In the genomic region with DNA sequence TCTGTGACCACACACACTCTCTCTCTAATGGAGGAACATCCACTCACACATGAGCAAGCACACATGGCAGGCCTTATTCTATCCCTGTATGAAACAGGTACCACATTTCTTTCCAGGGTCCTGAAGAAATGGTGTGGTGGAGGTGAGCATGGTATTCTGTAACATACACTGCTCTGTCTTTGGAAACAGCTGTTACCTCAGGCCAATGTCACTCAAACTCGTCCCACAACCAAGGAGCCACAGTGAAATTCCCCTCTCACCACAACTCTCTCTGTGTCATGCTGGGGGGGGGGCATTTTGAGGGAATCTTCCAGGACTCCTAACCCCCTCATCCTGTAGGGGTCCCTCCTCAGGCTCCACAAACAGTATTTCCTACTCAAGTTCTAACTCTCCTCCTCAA, we compare ENCODE assay signal across 24 mouse cellular contexts. TPM values are rescaled to one million over a fixed set of nuclear protein-coding genes. Genes with fewer than 3 reads are reported as not detected.
DNase-seq lines count a peak whose midpoint lies in the region; ATAC-seq and TF ChIP-seq lines count a peak whose summit lies in the region.
"Had no signal": no experiment of that assay in that cellular context is flagged by ENCODE, and none has a peak within 500 bp of the region (broad histone marks: within the 10 kb centered on the region; RNA-seq: fewer than 3 reads in every experiment).

No protein-coding gene starts in this region.

- H3K9ac ChIP-seq in CH12.LX (ENCODE audit: insufficient read depth, low read depth) = no peak overlapping the region

- H3K9me3 ChIP-seq in CH12.LX (replicated peaks; ENCODE audit: low read length) = no peaks in the 10 kb centered on the region
- H3K9me3 ChIP-seq: G1E had no signal

- H3K4me3 ChIP-seq in C2C12 (ENCODE audit: insufficient read depth, poor library complexity, severe bottlenecking) = no peak overlapping the region
- H3K4me3 ChIP-seq in CH12.LX (replicated peaks in 1 of 3; ENCODE audit: low read depth in 2 of 3, low read length in 2 of 3, poor library complexity in 1 of 3) = no peak overlapping the region
- no peak overlapping the region for H3K4me3 ChIP-seq in myocyte

- no peak overlapping the region for H3ac ChIP-seq in C2C12 (ENCODE audit: control insufficient read depth, insufficient read length, low read depth)
- no peak overlapping the region for H3ac ChIP-seq in myocyte (ENCODE audit: control insufficient read depth, insufficient read length)

- TF ChIP-seq CTCF in C2C12 (IDR thresholded peaks at IDR 0.05; ENCODE audit: control insufficient read depth, insufficient read depth, insufficient read length) (no peak), CH12.LX (conservative IDR thresholded peaks at IDR 0.05 in 1 of 2, IDR thresholded peaks at IDR 0.05 in 1 of 2; ENCODE audit: low read depth in 2 of 2, low read length in 2 of 2) (no peak)

- no peaks in the 10 kb centered on the region for H3K79me3 ChIP-seq in C2C12 (ENCODE audit: low read depth)

- no peak; the same call in 1 of the 2 replicates for TF ChIP-seq EP300 in CH12.LX (IDR thresholded peaks at IDR 0.05; ENCODE audit: low read length)

- peak overlapping the region; percentile 5; the same call in 1 of the 2 replicates for H3K27ac ChIP-seq in CH12.LX (ENCODE audit: insufficient read depth, low read depth)

- dilution Hi-C loops in CH12.LX (cut with MboI; ENCODE audit: extremely low pct_ligation_motif_present, extremely low pct_unique_long_range_greater_than_20kb, low sequenced_read_pairs) = no loop called here

- peaks cover 34 to 80% of the 10 kb centered on the region in 2 experiments for H3K4me1 ChIP-seq in CH12.LX (ENCODE audit: control insufficient read depth in 1 of 2, insufficient read depth in 2 of 2)

- in situ Hi-C loops in CH12.LX (cut with MboI; ENCODE audit: low pct_ligation_motif_present, low pct_unique_long_range_greater_than_20kb, low sequenced_read_pairs) = no loop called here

- DNase-seq in CH12.LX (ENCODE audit: extremely low read depth) = no peak
- no peak for DNase-seq in kidney, adult 11 months
- no peak for DNase-seq in right cerebral cortex, adult 2 months (ENCODE audit: low spot score in 2 of 2)
- DNase-seq: adrenal gland, adult 2 months; adrenal gland, adult 8-10 months; adrenal gland, postnatal 10 days; adrenal gland, postnatal 14 days; adrenal gland, postnatal 25 days; adrenal gland, postnatal 36 days; B cell, adult 2 months; cerebellum, adult 11 months; cerebellum, adult 11-12 months; cerebellum, adult 18-20 months; cerebellum, adult 2 months; cerebellum, adult 8-10 months had no signal

- H3K36me3 ChIP-seq in C2C12 (ENCODE audit: control insufficient read depth, insufficient read depth) (no peaks in the 10 kb centered on the region), CH12.LX (replicated peaks in 1 of 2; ENCODE audit: control insufficient read depth in 1 of 2, insufficient read depth in 1 of 2, low read length in 1 of 2) (peaks cover 0 to 17% of the 10 kb centered on the region in 2 experiments), myocyte (ENCODE audit: control insufficient read depth, insufficient read depth) (no peaks in the 10 kb centered on the region)

- ATAC-seq in granulocyte monocyte progenitor cell, adult 5-6 weeks (replicated peaks; ENCODE audit: poor library complexity, severe bottlenecking) = no peak
- ATAC-seq: activated CD4-positive, CD25-positive, alpha-beta regulatory T cell, adult 4 months; CD4-positive, CD25-positive, alpha-beta regulatory T cell, adult 4 months; Patski had no signal

- TF ChIP-seq POLR2A in CH12.LX (IDR thresholded peaks at IDR 0.05; ENCODE audit: low read depth, low read length) (no peak), myocyte (IDR thresholded peaks at IDR 0.05; ENCODE audit: insufficient read length, low read depth) (no peak)

- H3K79me2 ChIP-seq in C2C12 (ENCODE audit: control insufficient read depth, insufficient read depth) (no peaks in the 10 kb centered on the region), CH12.LX (replicated peaks; ENCODE audit: control insufficient read depth, extremely low read depth, insufficient read depth, poor library complexity, severe bottlenecking) (no peaks in the 10 kb centered on the region), myocyte (ENCODE audit: control insufficient read depth, insufficient read depth) (no peaks in the 10 kb centered on the region)

- TF ChIP-seq RAD21 in CH12.LX (IDR thresholded peaks at IDR 0.05; ENCODE audit: low read depth, low read length) = no peak

- H3K27me3 ChIP-seq in C2C12 (ENCODE audit: control insufficient read depth, insufficient read depth, insufficient read length) = no peaks in the 10 kb centered on the region
- no peaks in the 10 kb centered on the region for H3K27me3 ChIP-seq in CH12.LX (replicated peaks)
- no peaks in the 10 kb centered on the region for H3K27me3 ChIP-seq in myocyte (ENCODE audit: control insufficient read depth, insufficient read depth, insufficient read length)
- H3K27me3 ChIP-seq: Patski had no signal

- no peak overlapping the region for H3K4me2 ChIP-seq in CH12.LX (ENCODE audit: insufficient read depth, low read depth, poor library complexity, severe bottlenecking)
- no peak overlapping the region for H3K4me2 ChIP-seq in myocyte (ENCODE audit: low read depth)

TF ChIP-seq in C2C12, 6 proteins besides CTCF, POLR2A, EP300 and RAD21:
- TF ChIP-seq MYOD1 (IDR thresholded peaks at IDR 0.05; ENCODE audit: control insufficient read depth, insufficient read length, low read depth) (peak; percentile 53), MYOG (IDR thresholded peaks at IDR 0.05; ENCODE audit: control insufficient read depth, extremely low read depth, insufficient read length) (no peak)

TF ChIP-seq in CH12.LX, 34 proteins besides CTCF, POLR2A, EP300 and RAD21 (continues in another document):
- no peak for TF ChIP-seq JUN (IDR thresholded peaks at IDR 0.05; ENCODE audit: insufficient read depth, low read depth, low read length)
- TF ChIP-seq ETS1 (conservative IDR thresholded peaks at IDR 0.05; ENCODE audit: low read depth, low read length) = peak; percentile 61
- no peak for TF ChIP-seq SMC3 (IDR thresholded peaks at IDR 0.05; ENCODE audit: low read depth, low read length)
- no peak for TF ChIP-seq MXI1 (IDR thresholded peaks at IDR 0.05; ENCODE audit: low read depth, low read length)
- TF ChIP-seq HCFC1 (IDR thresholded peaks at IDR 0.05; ENCODE audit: low read depth, low read length) = no peak
- no peak for TF ChIP-seq JUND (conservative IDR thresholded peaks at IDR 0.05; ENCODE audit: low read depth, low read length)
- no peak for TF ChIP-seq ZMIZ1 (IDR thresholded peaks at IDR 0.05; ENCODE audit: low read depth, low read length)
- no peak for TF ChIP-seq TCF12 (IDR thresholded peaks at IDR 0.05; ENCODE audit: low read depth, low read length)
- TF ChIP-seq UBTF (IDR thresholded peaks at IDR 0.05; ENCODE audit: low read depth, low read length) = no peak
- TF ChIP-seq MAZ (IDR thresholded peaks at IDR 0.05; ENCODE audit: low read depth, low read length) = no peak
- no peak for TF ChIP-seq MYC (IDR thresholded peaks at IDR 0.05; ENCODE audit: low read depth, low read length)

TF ChIP-seq in myocyte, 11 proteins besides CTCF, POLR2A, EP300 and RAD21:
- TF ChIP-seq MYOD1 (IDR thresholded peaks at IDR 0.05; ENCODE audit: control insufficient read depth in 1 of 3, insufficient read length in 2 of 3, low read depth in 2 of 3) (peak in 2 of 3 experiments; percentile 38 to 77), E2F4 (IDR thresholded peaks at IDR 0.05; ENCODE audit: insufficient read depth) (no peak), REST (IDR thresholded peaks at IDR 0.05; ENCODE audit: insufficient read depth, insufficient read length) (no peak)

RNA-seq across cellular contexts. Expression of a gene that starts 15.3 kb away (rescaled TPM):
- polyA plus RNA-seq in C2C12 (2012; fragmentation: generic; extraction: Trizol) = 2.9 TPM
- 0.63 and 0.68 TPM in 2 replicates for total RNA-seq in CH12.LX (2012; rRNA removed)
- 0.18 TPM in 1 of 2 replicates, not detected in the other for total RNA-seq in CH12.LX (2014; rRNA removed)
- polyA plus RNA-seq in CH12.LX (2012; ENCODE audit: insufficient read length, low read depth) = 1.7 and 1.8 TPM in 2 replicates
- polyA plus RNA-seq in myocyte (2012; fragmentation: generic; extraction: Trizol) = 2.6 TPM
- not detected in 2 replicates for total RNA-seq in granulocyte monocyte progenitor cell, adult 5-6 weeks (2014; fragmentation: Nextera tagmentation)
- not detected in 2 replicates for total RNA-seq in granulocyte monocyte progenitor cell, adult 5-6 weeks (2017)
- polyA plus RNA-seq: G1E had no signal

RNA-seq across cellular contexts. Expression of a gene that starts 20.2 kb away (rescaled TPM):
- polyA plus RNA-seq in C2C12 (2012; fragmentation: generic; extraction: Trizol) = 67.6 TPM
- total RNA-seq in CH12.LX (2012; rRNA removed) = 163 and 169 TPM in 2 replicates
- 152 TPM in 2 replicates for total RNA-seq in CH12.LX (2014; rRNA removed)
- polyA plus RNA-seq in CH12.LX (2012; ENCODE audit: insufficient read length, low read depth) = 162 and 176 TPM in 2 replicates
- 38.8 TPM for polyA plus RNA-seq in myocyte (2012; fragmentation: generic; extraction: Trizol)
- total RNA-seq in granulocyte monocyte progenitor cell, adult 5-6 weeks (2014; fragmentation: Nextera tagmentation) = 45.9 and 48.0 TPM in 2 replicates
- total RNA-seq in granulocyte monocyte progenitor cell, adult 5-6 weeks (2017) = 41.9 and 58.3 TPM in 2 replicates

RNA-seq across cellular contexts. Expression of a gene that starts 36.6 kb away (rescaled TPM):
- not detected for polyA plus RNA-seq in C2C12 (2012; fragmentation: generic; extraction: Trizol)
- 0.08 TPM in 1 of 2 replicates, not detected in the other for total RNA-seq in CH12.LX (2012; rRNA removed)
- total RNA-seq in CH12.LX (2014; rRNA removed) = not detected in 2 replicates
- polyA plus RNA-seq in CH12.LX (2012; ENCODE audit: insufficient read length, low read depth) = 0.14 and 0.17 TPM in 2 replicates
- polyA plus RNA-seq in myocyte (2012; fragmentation: generic; extraction: Trizol) = 21.8 TPM
- total RNA-seq in granulocyte monocyte progenitor cell, adult 5-6 weeks (2014; fragmentation: Nextera tagmentation) = 0.49 TPM in 1 of 2 replicates, not detected in the other
- not detected in 2 replicates for total RNA-seq in granulocyte monocyte progenitor cell, adult 5-6 weeks (2017)
- total RNA-seq: adrenal gland, adult 18-20 months; adrenal gland, adult 2 months; adrenal gland, adult 8-10 months; adrenal gland, postnatal 14 days; adrenal gland, postnatal 25 days; adrenal gland, postnatal 36 days had no signal
- polyA plus RNA-seq: activated CD4-positive, CD25-positive, alpha-beta regulatory T cell, adult 4 months; adrenal gland, adult 2 months; CD4-positive, CD25-positive, alpha-beta regulatory T cell, adult 4 months; Patski had no signal

RNA-seq across cellular contexts. Expression of a gene that starts 47.9 kb away (rescaled TPM):
- polyA plus RNA-seq in C2C12 (2012; fragmentation: generic; extraction: Trizol) = not detected
- total RNA-seq in CH12.LX (2012; rRNA removed) = 32.7 and 39.8 TPM in 2 replicates
- total RNA-seq in CH12.LX (2014; rRNA removed) = 38.8 and 39.1 TPM in 2 replicates
- polyA plus RNA-seq in CH12.LX (2012; ENCODE audit: insufficient read length, low read depth) = 62.3 and 69.6 TPM in 2 replicates
- polyA plus RNA-seq in myocyte (2012; fragmentation: generic; extraction: Trizol) = 0.01 TPM
- total RNA-seq in granulocyte monocyte progenitor cell, adult 5-6 weeks (2014; fragmentation: Nextera tagmentation) = 2.3 TPM in 1 of 2 replicates, not detected in the other
- 0.09 and 0.52 TPM in 2 replicates for total RNA-seq in granulocyte monocyte progenitor cell, adult 5-6 weeks (2017)
- total RNA-seq: MEL had no signal
- polyA plus RNA-seq: G1E had no signal

Comparison
In these comparisons a context has a peak if more than half of its experiments do, and no peak if none do; other contexts are left out.
1. RNA of a gene that starts 36.6 kb away (polyA plus RNA-seq): 21.8 TPM in myocyte (single experiment); 0.14 to 0.17 TPM in CH12.LX and not detected in C2C12 (single experiment); every median in the first group is over 10 times any median in the second.